Mouse (Mus musculus) frontal cortex, postnatal 14 days (tissue): Measurements from ENCODE around the gene Dock6.
"Not testable (repeated sequence)": the region's sequence is repeated elsewhere in the genome, so short reads cannot be mapped to it uniquely, and the experiment has no call there.

Experiments used
- DNase-seq, 2 experiments: peaks; one replicate each; pipeline ENCODE4 v3.0.0; 2022; ENCODE audit warnings: low spot score in 2 of 2

The Dock6 gene

DNA sequence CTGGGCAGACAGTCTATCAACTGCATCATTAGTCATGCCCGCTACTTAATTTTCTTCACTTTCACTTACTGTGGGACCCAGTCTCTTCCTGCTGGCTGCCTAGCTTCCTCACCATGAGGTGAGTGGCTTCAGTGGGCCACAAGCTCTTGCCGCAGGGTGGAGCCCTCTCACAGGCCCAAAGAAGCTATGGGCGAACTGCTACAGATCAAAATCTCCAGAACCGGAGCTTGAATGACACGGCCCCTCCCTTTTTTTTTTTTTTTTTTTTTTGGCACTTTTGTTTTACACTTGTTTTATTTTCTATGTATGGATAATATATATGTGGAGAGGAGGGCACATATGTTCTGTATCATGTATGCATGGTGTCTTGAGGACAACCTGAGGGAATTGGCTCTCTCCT, 41.3 kb downstream of the Dock6 start:
- no peak for DNase-seq

DNA sequence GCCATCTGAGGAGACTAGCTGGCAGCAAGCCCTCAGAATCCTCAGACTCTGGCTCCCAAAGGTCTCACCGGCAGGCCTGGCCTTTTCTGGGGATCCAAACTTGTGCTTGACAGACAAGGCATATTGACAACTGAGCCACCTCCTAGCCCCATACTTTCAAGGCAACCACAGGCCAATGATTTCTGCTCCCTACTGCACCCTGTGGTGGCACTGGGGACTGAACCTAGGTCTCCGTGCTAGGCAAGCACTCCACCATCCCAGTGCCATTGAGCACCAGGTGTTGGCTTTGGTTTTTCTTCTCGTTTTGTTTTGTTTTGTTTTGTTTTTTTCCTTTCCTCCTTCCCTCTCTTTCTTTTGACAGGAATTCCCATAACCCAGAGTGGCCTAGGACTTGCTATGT, 43.9 kb downstream of the Dock6 start:
- DNase-seq, result no peak

DNA sequence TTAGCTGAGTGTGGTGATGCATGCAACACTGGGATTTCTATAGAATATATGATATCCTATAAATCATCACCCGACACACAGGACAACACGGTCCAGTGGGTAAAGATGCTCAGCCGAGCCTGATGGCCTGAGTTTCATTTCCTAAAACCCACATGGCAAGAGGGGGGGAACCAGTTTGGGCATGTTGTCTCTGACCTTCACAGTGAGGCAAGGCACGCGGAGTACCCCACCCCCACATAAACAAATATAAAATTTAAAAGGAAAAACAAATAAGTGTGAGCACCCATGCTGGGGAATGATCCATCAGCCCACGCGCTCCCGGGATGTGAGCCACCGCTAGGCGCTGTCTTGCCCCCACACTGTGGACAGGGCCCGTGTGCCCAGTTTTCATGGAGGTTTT, 45.5 kb downstream of the Dock6 start:
- no peak for DNase-seq

DNA sequence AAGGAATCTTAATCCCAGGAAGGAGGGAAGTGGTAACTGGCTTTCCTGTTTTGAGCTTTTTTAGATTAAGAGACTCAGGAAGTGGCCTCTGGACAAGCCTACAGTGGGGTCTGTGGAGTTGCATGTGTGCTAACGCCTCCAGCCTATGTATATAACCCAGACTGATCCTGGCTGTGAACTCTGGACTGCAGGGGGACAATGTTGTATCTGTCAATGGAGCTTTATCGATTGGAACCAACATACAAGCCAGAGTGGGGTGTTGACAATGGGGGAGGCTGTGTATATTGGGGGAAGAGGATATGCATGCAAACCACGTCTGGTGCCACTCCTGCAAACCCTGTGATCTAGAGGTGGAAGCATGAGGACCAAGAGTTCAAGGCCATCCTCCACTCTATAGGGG, 46.1 kb downstream of the Dock6 start:
- no peak for DNase-seq

DNA sequence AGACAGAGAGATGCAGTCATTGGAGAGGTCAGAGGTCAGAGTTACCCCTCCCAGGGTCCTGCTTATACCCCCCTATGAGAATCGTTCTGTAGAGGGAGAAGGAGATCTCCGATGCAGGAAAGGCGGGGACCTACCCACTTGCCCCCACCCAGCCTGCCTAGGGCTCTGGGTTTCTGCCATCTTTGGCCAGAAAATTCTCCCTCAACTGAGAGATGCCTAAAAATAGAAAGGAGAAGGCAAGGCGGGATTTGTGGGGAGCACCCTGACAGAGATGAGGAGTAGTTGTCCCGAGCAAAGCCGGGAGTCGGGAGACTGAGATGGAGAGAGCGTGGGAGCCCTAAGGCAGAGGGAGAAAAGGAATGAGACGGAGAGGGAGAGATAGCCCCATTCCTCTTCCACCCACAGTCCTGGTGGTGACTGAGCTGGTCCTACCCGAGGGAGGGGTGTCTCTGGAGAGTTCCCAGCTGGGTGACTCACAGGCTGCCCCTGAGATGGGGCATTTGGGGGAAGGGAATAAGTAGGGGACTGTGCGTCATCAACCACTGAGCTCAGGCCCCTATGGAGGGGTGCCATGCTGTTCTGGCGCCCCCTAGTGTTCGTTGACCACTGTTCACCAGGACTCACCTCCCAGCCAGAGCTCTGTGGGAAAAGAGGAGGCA, 48.3 kb downstream of the Dock6 start:
- DNase-seq, result peak; percentile 64 to 69

DNA sequence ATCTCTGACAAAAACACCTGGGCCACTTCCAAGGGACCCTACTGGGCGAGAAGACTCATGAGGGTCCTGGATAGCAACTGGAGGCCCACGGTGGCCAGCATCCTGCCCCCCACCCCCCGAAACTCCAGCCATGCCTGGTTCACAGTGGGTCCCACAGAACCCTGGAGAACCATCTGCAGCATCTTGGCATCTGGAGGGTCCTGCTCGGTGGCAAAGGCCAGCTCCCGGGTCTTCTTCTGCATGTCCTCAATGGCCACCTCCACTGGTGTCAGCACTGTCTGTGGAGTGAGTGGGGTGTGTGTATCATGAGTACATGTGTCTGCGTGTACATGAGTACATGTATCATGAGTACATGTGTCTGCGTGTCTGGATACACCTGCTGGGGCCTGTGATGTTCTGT, 50.8 kb downstream of the Dock6 start:
- no peak for DNase-seq

DNA sequence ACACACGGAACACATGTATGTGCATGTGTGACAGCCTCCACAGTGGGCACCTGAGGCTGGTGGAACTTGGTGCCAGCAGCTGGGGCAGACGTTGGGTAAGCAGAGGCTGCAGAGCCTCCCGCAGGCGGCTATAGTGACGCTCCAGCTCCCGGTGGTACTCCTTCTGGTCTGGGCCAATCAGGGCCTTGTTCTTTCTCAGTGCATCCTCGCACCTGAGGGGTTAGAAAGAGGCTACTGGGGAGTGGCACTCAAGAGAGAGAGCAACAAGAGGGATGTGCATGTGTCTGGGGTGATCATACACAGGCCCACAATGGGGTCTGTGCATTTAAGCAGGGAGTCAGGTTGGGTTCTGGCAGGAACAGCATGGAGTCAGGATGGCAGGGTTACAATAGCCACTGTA, 51.3 kb downstream of the Dock6 start:
- DNase-seq, result no peak

DNA sequence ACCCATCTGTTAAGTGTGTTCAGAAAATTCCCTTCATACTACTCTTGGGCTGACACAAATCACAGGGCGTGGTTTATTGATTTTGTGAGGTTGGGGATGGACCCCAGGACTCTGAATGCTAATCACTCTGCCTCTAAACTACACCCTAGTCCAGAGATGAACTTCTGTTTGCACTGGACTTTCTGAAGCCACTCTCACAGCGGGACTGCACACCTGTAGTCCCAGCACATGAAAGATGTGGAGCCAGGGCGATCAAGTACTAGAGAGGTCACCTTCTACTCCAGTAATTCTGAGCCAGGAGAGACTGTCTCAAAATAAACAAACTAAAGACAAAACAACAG, 53.5 kb downstream of the Dock6 start:
- no peak for DNase-seq

DNA sequence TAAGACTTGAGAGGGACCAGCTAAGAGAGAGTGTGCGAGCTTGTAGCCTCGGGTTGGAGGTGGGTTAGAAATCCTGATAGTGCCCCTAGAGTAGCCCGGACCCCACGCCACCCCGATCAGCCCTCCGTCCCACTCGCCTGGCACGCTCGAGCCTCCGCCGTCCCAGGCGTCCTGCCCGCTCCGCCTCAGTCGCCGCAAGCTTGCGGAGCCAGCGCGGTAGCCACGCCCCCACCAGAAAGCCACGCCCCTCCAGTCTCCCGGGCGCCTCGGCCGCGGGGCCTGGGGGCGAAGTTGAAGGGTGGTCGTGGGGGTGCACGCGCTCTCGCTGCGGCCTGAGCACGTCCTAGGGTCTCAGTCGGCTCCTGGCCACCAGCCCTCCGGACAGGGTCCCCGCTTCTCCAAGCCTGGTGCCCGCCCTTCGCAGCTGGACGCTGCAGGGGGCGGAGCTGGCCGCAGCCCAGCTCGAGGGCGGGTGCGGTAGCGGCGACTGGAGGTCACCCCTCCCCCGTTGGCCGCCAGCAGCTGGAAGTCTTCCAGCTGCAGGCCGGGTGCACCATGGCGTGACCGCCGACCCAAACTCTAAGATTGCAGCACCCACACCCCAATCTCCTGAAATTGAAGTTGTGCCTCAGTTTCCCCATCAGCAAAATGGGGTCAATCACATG, 54.0 kb downstream of the Dock6 start, which contains the start of gene Kank2:
Gene Kank2 (minus strand): TSS at position 400 of the 665 bp plus-strand sequence.
- DNase-seq, result peak; percentile 43 to 61

DNA sequence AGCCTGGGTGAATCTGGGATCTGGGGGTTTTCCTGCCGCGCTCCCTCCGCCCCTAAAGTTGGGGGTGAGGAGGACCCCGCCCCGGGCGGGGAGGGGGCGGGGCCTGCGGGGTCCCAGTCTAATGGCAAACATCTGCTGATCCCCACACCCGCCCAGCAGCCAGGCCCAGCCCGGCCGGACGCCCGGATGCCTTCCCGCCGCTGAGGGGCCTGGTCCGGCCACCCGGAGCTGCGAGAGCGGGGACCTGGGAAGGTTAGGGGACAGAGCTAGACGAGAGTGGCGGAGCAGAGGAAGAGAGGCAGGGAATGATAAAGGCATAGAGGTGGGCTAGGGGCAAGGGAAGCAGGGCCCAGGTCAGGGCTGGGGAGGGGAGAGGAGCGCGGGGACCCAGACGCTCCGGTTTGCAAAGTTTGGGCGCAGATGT, 54.5 kb downstream of the Dock6 start:
- no peak for DNase-seq

DNA sequence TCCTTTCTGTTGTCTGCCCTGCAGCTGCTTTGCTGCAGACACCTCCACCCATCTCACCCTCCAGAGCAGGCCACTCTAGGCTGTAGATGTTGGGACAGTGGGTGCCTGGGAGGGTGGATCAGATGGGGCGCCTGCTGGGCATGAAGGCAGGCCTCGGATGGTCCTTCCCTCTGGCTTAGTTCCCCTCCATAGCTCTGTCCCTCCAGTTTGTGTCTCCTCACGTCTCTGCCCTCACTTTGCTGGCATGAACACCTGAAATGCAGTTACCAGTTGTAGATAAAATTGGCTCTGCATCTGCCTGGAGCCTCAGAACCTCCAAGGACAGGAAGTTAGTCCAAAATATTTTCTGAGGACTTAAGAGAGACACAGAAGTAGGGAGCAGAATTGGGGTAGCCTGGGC, 55.5 kb downstream of the Dock6 start:
- DNase-seq, result no peak

DNA sequence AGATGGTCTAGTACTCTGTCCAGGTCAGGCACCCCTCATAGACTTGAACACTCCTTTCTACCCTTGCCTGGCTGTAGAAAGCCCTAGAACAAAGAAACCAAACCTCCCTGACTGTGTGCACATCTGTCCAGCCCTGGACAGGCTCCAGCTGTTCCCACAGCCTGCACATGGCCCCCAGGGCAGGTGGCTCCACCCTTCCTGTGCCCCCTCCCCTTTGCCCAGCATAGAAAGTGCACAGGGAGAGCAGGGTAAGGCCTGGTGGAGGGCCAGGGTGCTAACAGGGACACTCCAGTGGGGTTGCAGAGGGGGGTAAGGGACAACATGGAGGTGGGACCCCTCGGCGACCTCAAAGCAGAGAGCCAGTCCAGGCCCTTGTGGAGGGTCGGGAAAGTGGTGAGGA, 56.2 kb downstream of the Dock6 start:
- DNase-seq, result no peak

DNA sequence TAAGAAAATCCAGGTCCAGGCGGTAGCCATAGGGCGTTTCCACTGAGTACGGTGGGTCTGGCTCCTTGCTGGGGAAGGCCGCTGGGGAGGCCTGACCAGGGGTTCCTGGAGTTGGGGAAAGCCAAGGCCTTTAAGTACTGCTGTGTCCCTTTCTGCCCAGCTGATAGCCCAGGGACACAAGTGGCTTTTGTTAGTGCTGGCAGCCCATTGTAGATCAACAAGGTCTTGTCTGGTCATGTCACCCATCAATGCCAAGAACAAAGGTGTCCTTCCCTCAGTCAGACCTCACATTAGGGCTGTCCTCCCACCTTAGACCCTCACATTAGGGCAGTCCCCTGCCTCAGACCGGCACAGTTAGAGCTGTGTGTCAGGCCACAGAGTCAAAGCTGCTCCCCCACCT, 56.9 kb downstream of the Dock6 start:
- no peak for DNase-seq

DNA sequence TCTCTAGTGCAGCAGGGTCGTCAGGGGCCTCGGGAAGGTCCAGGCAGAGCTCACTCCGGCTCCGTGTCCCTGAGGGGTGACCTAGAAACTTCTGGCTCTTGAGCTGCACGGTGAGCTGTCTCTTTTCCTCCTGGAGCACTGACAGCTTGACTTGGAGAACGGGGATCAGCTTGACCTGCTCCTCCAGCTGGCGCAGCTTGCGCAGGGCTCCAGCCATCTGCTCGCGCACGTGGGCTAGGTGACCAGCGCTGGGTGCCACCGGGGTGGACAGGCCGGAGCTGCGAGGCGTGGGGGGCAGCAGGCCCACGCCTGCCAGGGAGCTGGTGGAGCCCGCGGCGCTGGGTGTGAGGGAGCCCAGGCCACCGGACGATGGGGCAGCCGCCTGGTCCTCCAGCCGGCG, 57.5 kb downstream of the Dock6 start:
- no peak for DNase-seq

DNA sequence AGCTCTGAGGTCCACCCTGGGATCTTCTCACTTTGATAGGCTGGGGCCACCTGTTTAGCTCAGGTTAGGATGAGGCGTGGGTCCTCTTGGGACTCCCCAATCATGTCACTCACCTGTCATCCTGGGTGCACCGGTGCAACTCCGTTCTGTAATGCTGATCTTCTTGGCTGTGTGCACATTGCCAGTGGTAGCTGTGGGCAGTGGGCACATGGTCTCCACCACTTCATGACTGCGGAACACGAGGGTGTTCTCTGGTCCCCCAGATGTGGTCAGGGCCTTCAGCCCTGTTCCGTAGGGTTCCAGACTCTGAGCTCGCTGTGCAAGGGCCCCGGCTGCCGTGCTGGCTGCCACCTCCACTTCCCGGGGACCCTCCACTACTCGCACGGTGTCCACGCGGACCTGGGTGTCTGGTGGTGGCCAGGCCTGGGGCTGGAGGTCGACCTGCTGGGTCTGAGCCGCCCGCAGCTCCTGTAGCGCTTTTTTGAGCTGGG, 58.0 kb downstream of the Dock6 start:
- no peak for DNase-seq

DNA sequence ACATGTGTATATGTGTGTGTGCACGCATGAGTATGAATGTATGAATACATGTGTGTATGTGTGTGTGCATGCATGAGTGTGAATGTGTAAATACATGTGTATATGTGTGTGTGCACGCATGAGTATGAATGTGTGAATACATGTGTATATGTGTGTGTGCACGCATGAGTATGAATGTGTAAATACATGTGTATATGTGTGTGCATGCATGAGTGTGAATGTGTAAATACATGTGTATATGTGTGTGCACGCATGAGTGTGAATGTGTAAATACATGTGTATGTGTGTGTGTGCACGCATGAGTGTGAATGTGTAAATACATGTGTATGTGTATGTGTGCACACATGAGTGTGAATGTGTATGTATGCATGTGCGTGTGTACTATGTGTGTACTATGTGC, 58.9 kb downstream of the Dock6 start:
- DNase-seq, result not testable (repeated sequence)

DNA sequence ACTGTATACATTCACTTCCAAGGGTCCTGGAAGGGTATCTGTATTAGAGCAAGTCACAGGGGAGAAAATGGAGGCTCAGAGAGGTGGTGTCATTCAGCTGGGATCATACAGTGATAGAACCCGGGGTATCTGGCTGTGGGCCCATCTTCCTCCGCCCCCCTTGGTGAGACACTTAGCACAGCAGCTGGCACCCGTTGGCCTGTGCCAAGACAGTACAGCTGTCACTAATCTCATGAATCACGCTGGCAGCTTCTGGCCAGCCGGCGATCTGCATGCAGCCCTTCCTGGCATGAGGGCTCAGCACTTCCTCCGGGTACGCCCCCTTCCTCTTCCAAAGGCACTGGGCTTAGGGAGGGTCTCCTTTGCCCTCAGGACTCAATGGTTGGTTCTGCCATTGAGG, 59.8 kb downstream of the Dock6 start:
- DNase-seq, result peak; percentile 48 to 63

DNA sequence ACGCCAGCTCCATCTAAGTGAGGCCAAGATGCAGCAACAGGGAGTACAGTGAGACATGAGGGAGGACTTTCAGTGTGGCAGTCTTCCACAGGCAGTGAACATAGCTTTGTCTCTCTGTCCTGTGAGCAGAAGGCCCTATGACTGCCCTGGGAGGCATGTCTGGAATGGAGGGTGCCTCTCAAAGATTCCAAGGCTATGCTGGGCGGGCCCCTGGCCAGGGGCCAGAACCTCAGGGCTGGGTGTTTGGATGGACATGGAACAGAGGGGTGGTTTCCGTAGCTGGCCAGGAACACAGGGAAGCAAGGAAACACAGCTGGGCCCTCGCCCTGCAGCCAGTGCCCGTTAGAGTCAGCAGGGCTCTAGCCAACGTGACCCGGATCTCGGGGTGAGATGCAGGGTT, 60.6 kb downstream of the Dock6 start:
- DNase-seq, result no peak

DNA sequence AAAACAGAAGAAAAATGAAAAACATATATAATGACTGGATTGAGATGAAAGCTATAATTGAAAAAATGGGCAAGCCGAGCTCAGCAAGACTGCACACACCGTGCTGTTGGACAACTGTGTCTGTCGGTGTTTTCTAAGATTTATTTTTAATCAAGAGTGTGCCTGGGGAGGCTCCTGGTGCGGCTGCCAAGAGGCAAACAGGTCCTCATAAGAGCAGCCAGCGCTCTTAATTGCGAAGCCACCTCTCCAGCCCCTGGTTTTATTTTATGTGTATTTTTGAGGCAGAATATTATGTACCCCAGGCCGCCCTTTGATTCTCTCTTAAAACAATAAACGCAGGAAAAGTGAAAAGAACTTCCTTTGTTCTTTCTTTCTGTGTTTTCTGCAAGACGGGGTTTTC, 64.2 kb downstream of the Dock6 start:
- DNase-seq, result no peak

DNA sequence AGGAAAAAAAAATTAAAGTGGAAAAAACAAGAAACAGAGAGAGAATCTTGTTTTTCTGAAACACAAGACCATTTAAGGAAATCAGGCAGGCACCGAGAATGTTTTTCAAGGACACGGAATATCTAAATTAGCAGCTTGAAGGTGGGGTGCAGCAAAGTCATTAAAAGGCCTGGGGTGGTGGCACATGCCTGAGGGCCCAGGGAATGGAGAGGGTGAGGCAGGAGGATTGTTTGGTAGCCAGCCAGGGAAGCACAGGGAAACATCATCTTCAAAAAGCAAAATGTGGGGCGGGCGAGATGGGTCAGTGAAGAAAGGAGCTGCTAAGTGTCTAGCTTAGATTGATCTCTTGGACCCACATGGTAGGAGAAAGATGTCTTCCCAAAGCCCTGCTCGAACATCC, 64.8 kb downstream of the Dock6 start:
- no peak for DNase-seq

DNA sequence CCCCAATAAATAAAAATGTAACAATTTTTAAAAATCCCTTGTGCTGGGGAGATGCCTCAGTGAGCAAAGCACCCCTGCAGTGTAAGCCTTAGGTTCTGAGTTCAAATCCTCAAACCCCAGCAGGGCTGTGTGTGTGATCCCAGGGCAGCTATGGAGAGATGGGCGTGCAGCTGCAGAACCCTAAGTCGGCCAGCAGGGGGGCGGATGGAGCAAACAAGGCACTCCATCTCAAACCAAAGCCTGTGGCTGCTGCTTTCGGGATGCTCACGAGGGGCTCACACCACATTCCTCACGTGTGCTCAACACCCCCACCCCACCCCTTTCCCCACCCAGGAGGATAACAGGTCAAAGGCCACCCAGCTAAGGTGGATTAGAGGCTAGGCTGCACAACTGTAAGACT, 65.5 kb downstream of the Dock6 start:
- peak in 1 of 2 experiments; percentile 38 for DNase-seq

DNA sequence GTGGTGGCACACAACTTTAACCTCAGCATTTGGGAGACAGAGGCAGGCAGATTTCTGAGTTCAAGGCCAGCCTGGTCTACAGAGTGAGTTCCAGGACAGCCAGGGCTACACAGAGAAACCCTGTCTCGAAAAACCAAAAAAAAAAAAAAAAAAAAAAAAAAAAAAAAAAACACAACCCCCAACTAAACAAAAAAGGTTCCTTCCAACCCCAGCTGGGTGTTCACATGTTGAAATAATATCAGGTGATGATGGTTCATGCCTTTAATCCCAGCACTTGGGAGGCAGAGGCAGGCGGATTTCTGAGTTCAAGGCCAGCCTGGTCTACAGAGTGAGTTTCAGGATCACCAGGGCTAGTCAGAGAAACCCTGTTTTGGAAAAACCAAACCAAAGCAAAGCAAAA, 66.1 kb downstream of the Dock6 start:
- DNase-seq, result not testable (repeated sequence)

DNA sequence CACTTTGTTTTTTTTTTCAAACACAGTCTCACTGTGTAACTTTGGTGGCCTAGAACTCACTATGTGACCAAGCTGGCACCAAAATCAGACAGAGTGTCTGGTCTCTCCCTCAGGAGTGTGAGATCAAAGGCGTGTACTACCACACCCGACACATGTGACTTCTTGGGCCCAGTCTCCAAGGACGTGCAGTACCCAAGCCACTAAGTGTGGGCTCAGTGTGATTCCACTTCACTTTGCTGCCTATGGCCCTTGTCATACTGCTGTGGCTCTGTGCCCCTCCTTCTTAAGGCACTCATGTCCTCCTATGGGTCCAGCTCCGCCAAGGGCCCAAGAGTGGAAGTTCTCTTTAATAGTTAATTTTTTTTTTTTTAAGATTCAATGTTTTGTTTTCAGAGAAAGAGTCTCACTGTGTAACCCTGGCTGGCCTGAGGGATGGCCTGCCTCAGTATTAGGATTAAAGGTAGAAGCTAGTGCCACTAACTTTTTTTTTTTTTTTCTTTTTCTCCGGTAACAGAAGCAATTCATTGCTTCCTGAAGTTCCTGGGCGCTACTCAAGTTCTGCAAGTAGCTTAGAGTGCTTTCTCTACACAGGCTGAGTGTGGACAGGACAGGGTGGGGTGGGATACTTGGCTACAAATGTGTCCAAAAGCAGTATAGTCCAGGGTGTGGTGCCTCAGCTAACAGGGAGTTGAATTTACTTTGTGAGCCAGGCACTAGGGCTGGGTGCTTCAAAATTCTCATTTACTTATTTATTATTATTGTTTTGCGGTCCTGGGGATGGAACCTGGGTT, 67.7 kb downstream of the Dock6 start:
- no peak for DNase-seq
